Mouse (Mus musculus) hindbrain, embryonic 14.5 days (tissue): ENCODE results near the gene Tap2. TPM values are rescaled to one million over a fixed set of nuclear protein-coding genes. Genes with fewer than 3 reads are reported as not detected.
A peak's percentile ranks its signal among the peaks of the same experiment; 100 is the strongest.

Experiments used
- ATAC-seq: fragments of 200-750 bp; cut with Nextera tagmentation; 2 replicates; pipeline ENCODE4 v1.8.0; 2017; ENCODE audit warnings: moderate number of reproducible peaks, mild to moderate bottlenecking, moderate TSS enrichment, moderate library complexity; ENCODE audit not compliant: low FRiP score
- DNase-seq: peaks from one replicate; pipeline ENCODE4 v3.0.0-alpha.2; 2015; ENCODE audit warnings: low spot score
- H3K27ac ChIP-seq: fragments of 300-500 bp; sonication (generic); 2 replicates; pipeline ENCODE4 v1.5.1; 2014; ENCODE audit warnings: mild to moderate bottlenecking, moderate library complexity
- H3K27me3 ChIP-seq: fragments of 300-500 bp; sonication (generic); 2 replicates; pipeline ENCODE4 v1.6.1; 2014; ENCODE audit warnings: mild to moderate bottlenecking, low read length, mixed read lengths; ENCODE audit not compliant: control insufficient read depth, insufficient read depth
- H3K36me3 ChIP-seq: fragments of 300-500 bp; sonication (generic); replicated peaks from 2 replicates; pipeline ENCODE4 v1.6.1; 2014; ENCODE audit not compliant: control insufficient read depth, insufficient read depth
- H3K4me1 ChIP-seq: fragments of 300-500 bp; sonication (generic); replicated peaks from 2 replicates; pipeline ENCODE4 v1.6.1; 2014; ENCODE audit warnings: antibody characterized with exemption, low read length, mixed read lengths; ENCODE audit not compliant: control insufficient read depth, insufficient read depth
- H3K4me2 ChIP-seq: fragments of 300-500 bp; sonication (generic); replicated peaks from 2 replicates; pipeline ENCODE4 v1.6.1; 2014; ENCODE audit warnings: mild to moderate bottlenecking, moderate library complexity
- H3K4me3 ChIP-seq: fragments of 300-500 bp; sonication (generic); replicated peaks from 2 replicates; pipeline ENCODE4 v1.5.1; 2014; ENCODE audit warnings: mild to moderate bottlenecking, low read length
- H3K9ac ChIP-seq: fragments of 300-500 bp; sonication (generic); 2 replicates; pipeline ENCODE4 v1.6.1; 2014
- H3K9me3 ChIP-seq: fragments of 300-500 bp; sonication (generic); 2 replicates; pipeline ENCODE4 v1.6.1; 2016; ENCODE audit warnings: low read length; ENCODE audit not compliant: control insufficient read depth
- WGBS: fragments of 180-500 bp; shearing (Covaris S2); extraction: QIAGEN DNeasy Blood & Tissue Kit; methylation state at CpG from one replicate; pipeline ENCODE4 v1.1.7; 2014; 5-methylcytosine and 5-hydroxymethylcytosine counted together
- polyA plus RNA-seq: library from polyadenylated mRNA; unstranded; fragments of >200 nt; fragmentation: Nextera tagmentation; extraction: Ambion mirVana; gene quantifications from 2 replicates; pipeline ENCODE4 v1.2.1, GENCODE M21; 2014

The Tap2 gene
- polyA plus RNA-seq, 1 experiment from 2014 or later, result 1.6 TPM

GRCm38 (mm10) chr17:34192852-34193251 lies 10.5 kb upstream of the Tap2 start:
- ATAC-seq, result no peak
- no peaks in the 10 kb centered on the region for H3K9me3 ChIP-seq
- no peaks in the 10 kb centered on the region for H3K36me3 ChIP-seq
- peaks cover 5% of the 10 kb centered on the region for H3K4me1 ChIP-seq
- H3K4me3 ChIP-seq, result no peak overlapping the region
- no peak for DNase-seq
- H3K27ac ChIP-seq, result no peak overlapping the region
- H3K27me3 ChIP-seq, result peaks cover 82% of the 10 kb centered on the region
- WGBS, result 26% methylated on average over 16 of the region's 16 CpGs
- no peak overlapping the region for H3K9ac ChIP-seq
- H3K4me2 ChIP-seq, result no peak overlapping the region

GRCm38 (mm10) chr17:34193468-34193867 lies 9.9 kb upstream of the Tap2 start:
- no peak overlapping the region for H3K9ac ChIP-seq
- H3K9me3 ChIP-seq, result no peaks in the 10 kb centered on the region
- H3K4me3 ChIP-seq, result no peak overlapping the region
- H3K27ac ChIP-seq, result no peak overlapping the region
- no peaks in the 10 kb centered on the region for H3K36me3 ChIP-seq
- ATAC-seq, result no peak
- 57% methylated on average over 8 of the region's 8 CpGs for WGBS
- peaks cover 83% of the 10 kb centered on the region for H3K27me3 ChIP-seq
- no peak overlapping the region for H3K4me2 ChIP-seq
- no peak for DNase-seq
- peaks cover 4% of the 10 kb centered on the region; the same call in 1 of the 2 replicates for H3K4me1 ChIP-seq

- Histone ChIP-seq H3K4me1 (peaks cover 4% of the 10 kb centered on the region; the same call in 1 of the 2 replicates), H3K9ac (no peak overlapping the region), H3K4me2 (no peak overlapping the region), H3K27me3 (peaks cover 83% of the 10 kb centered on the region), H3K9me3 (no peaks in the 10 kb centered on the region), H3K27ac (no peak overlapping the region), H3K36me3 (no peaks in the 10 kb centered on the region), H3K4me3 (no peak overlapping the region)
- no peak for DNase-seq
- 81% methylated on average over 4 of the region's 4 CpGs for WGBS
- ATAC-seq, result no peak
These were observed 8.6 kb upstream of the Tap2 start for GRCm38 (mm10) chr17:34194723-34195122.

- H3K36me3 ChIP-seq, result no peaks in the 10 kb centered on the region
- H3K4me2 ChIP-seq, result no peak overlapping the region
- no peaks in the 10 kb centered on the region for H3K9me3 ChIP-seq
- peaks cover 82% of the 10 kb centered on the region for H3K27me3 ChIP-seq
- WGBS, result 33% methylated on average over 12 of the region's 12 CpGs
- H3K4me3 ChIP-seq, result no peak overlapping the region
- DNase-seq (no peak), ATAC-seq (no peak)
- peaks cover 4% of the 10 kb centered on the region; the same call in 1 of the 2 replicates for H3K4me1 ChIP-seq
- no peak overlapping the region for H3K27ac ChIP-seq
- H3K9ac ChIP-seq, result no peak overlapping the region
These were observed 6.8 kb upstream of the Tap2 start for GRCm38 (mm10) chr17:34196491-34196890.

- Histone ChIP-seq H3K27ac (no peak within 1 kb of the TSS), H3K4me2 (peak within 1 kb of the TSS; percentile 66), H3K9me3 (no peaks in the 10 kb centered on the region), H3K9ac (peak within 1 kb of the TSS; percentile 47), H3K36me3 (no peaks in the 10 kb centered on the region), H3K4me3 (peak within 1 kb of the TSS; percentile 34), H3K27me3 (peaks cover 75% of the 10 kb centered on the region), H3K4me1 (peaks cover 4% of the 10 kb centered on the region; the same call in 1 of the 2 replicates)
- DNase-seq (peak; percentile 90), ATAC-seq (peak; percentile 79; the same call in 1 of the 2 replicates)
- WGBS, result 7% methylated on average over 41 of the region's 41 CpGs
These were observed 6.1 kb upstream of the Tap2 start, which contains the start of gene Psmb8 for GRCm38 (mm10) chr17:34196941-34197894. Gene Psmb8, plus strand, starts transcription at chr17:34197721.

- peak; percentile 39; the same call in 1 of the 2 replicates for ATAC-seq
- peak overlapping the region; percentile 66 for H3K4me2 ChIP-seq
- peaks cover 67% of the 10 kb centered on the region for H3K27me3 ChIP-seq
- no peak overlapping the region for H3K27ac ChIP-seq
- no peaks in the 10 kb centered on the region for H3K36me3 ChIP-seq
- H3K9me3 ChIP-seq, result no peaks in the 10 kb centered on the region
- 1% methylated on average over 32 of the region's 32 CpGs for WGBS
- peaks cover 4% of the 10 kb centered on the region; the same call in 1 of the 2 replicates for H3K4me1 ChIP-seq
- peak overlapping the region; percentile 34 for H3K4me3 ChIP-seq
- no peak for DNase-seq
- peak overlapping the region; percentile 47 for H3K9ac ChIP-seq
These were observed 5.3 kb upstream of the Tap2 start for GRCm38 (mm10) chr17:34197904-34198520.

- H3K9me3 ChIP-seq, result no peaks in the 10 kb centered on the region
- DNase-seq, result no peak
- H3K4me3 ChIP-seq, result peak overlapping the region; percentile 34
- H3K36me3 ChIP-seq, result no peaks in the 10 kb centered on the region
- peaks cover 67% of the 10 kb centered on the region for H3K27me3 ChIP-seq
- WGBS, result 12% methylated on average over 11 of the region's 11 CpGs
- H3K9ac ChIP-seq, result 0 out of 2 replicates have a peak overlapping the region, but pooled peaks have one; percentile 47
- H3K4me1 ChIP-seq, result peaks cover 4% of the 10 kb centered on the region; the same call in 1 of the 2 replicates
- no peak for ATAC-seq
- peak overlapping the region; percentile 66 for H3K4me2 ChIP-seq
- no peak overlapping the region for H3K27ac ChIP-seq
These were observed 4.8 kb upstream of the Tap2 start for GRCm38 (mm10) chr17:34198521-34198912.

- Histone ChIP-seq H3K4me3 (no peak overlapping the region), H3K4me2 (no peak overlapping the region), H3K9ac (no peak overlapping the region), H3K36me3 (no peaks in the 10 kb centered on the region), H3K27me3 (peaks cover 67% of the 10 kb centered on the region), H3K4me1 (peaks cover 4% of the 10 kb centered on the region; the same call in 1 of the 2 replicates), H3K9me3 (no peaks in the 10 kb centered on the region), H3K27ac (no peak overlapping the region)
- DNase-seq, result no peak
- 64% methylated on average over 12 of the region's 12 CpGs for WGBS
- ATAC-seq, result no peak
These were observed 4.2 kb upstream of the Tap2 start for GRCm38 (mm10) chr17:34199050-34199619.

GRCm38 (mm10) chr17:34200047-34200446 lies 3.3 kb upstream of the Tap2 start:
- no peak overlapping the region for H3K4me3 ChIP-seq
- H3K27me3 ChIP-seq, result peaks cover 65% of the 10 kb centered on the region
- 83% methylated on average over 10 of the region's 10 CpGs for WGBS

More at GRCm38 (mm10) chr17:34200047-34200446, 3.3 kb upstream of the Tap2 start:
- Histone ChIP-seq H3K4me1 (peaks cover 7% of the 10 kb centered on the region; the same call in 1 of the 2 replicates), H3K27ac (no peak overlapping the region), H3K9me3 (no peaks in the 10 kb centered on the region), H3K9ac (no peak overlapping the region), H3K4me2 (no peak overlapping the region), H3K36me3 (no peaks in the 10 kb centered on the region)
- no peak for ATAC-seq
- no peak for DNase-seq
